Mouse (Mus musculus): ENCODE measurements around the gene Tnr. TPM values are rescaled to one million over a fixed set of nuclear protein-coding genes. Genes with fewer than 3 reads are reported as not detected.

Tnr gene
- polyA plus RNA-seq, 1 experiment from 2014 or later: 0.01 TPM

DNA sequence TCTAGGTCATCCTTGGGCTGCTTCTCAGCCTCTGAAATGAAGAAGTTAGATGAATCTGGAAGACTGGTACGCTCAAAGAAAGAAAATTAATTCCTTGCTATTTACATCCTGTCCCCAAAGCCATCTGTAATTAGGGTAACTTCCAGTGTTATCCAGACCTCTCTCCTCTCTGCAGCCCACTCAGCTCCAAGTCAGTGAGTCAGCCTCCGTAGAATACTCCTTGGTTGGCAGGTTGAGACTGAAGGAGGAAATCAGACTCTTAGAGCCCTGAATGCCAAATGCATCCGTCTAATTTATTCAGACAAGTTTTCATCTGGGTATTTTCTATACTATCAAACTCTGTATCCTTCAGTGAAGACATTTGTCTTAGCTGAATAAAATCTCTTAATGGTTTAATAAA lies 255.9 kb downstream of the Tnr start:
- H3K27ac ChIP-seq: no peak overlapping the region
- no peaks in the 10 kb centered on the region for H3K4me1 ChIP-seq
- ATAC-seq: no peak
- H3K4me3 ChIP-seq: no peak overlapping the region
- H3K27me3 ChIP-seq (replicated peaks): no peaks in the 10 kb centered on the region
- no peak overlapping the region for H3K9ac ChIP-seq
- H3K4me2 ChIP-seq: no peak overlapping the region
- no peaks in the 10 kb centered on the region for H3K9me3 ChIP-seq (replicated peaks)
- 64% methylated on average over 3 of the region's 3 CpGs for WGBS (ENCODE audit: insufficient replicate concordance)
- no peaks in the 10 kb centered on the region for H3K36me3 ChIP-seq

- Histone ChIP-seq H3K4me2 (no peak overlapping the region), H3K27ac (no peak overlapping the region), H3K9ac (no peak overlapping the region), H3K4me3 (no peak overlapping the region), H3K4me1 (no peaks in the 10 kb centered on the region), H3K9me3 (replicated peaks) (no peaks in the 10 kb centered on the region), H3K27me3 (replicated peaks) (no peaks in the 10 kb centered on the region), H3K36me3 (no peaks in the 10 kb centered on the region)
- ATAC-seq: no peak
- 33% methylated on average over 5 of the region's 5 CpGs for WGBS (ENCODE audit: insufficient replicate concordance)
Measured at GRCm38 (mm10) chr1:159783842-159784241, 260.3 kb downstream of the Tnr start.

DNA sequence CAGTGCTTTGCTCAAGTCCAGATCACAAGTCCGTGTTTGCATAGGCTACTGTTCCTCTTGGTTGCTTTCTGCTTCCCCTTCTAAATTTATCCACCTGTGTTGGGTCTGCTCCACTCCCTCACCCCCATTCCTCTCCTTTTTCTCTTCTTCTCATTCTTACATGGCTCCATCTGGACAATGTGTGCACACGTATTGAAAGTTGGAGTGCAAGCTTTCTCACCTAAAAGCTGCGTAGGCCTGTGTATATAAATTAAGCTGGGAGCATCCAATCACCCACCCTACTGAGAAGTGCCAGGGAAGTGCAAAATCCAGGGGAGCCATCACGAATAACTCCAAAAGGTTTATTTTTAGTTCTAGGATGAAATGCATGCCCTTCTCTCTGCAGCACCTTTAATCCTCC lies 264.7 kb downstream of the Tnr start:
- no peak overlapping the region for H3K4me2 ChIP-seq
- H3K4me1 ChIP-seq: no peaks in the 10 kb centered on the region
- H3K27me3 ChIP-seq (replicated peaks): no peaks in the 10 kb centered on the region
- H3K9ac ChIP-seq: no peak overlapping the region
- H3K4me3 ChIP-seq: no peak overlapping the region
- ATAC-seq: no peak
- no peaks in the 10 kb centered on the region for H3K36me3 ChIP-seq
- no peaks in the 10 kb centered on the region for H3K9me3 ChIP-seq (replicated peaks)
- no peak overlapping the region for H3K27ac ChIP-seq
- WGBS (ENCODE audit: insufficient replicate concordance): 51% methylated on average over 4 of the region's 4 CpGs

- no peaks in the 10 kb centered on the region for H3K9me3 ChIP-seq (replicated peaks)
- no peak overlapping the region for H3K4me3 ChIP-seq
- H3K36me3 ChIP-seq: no peaks in the 10 kb centered on the region
- no peaks in the 10 kb centered on the region for H3K27me3 ChIP-seq (replicated peaks)
- WGBS (ENCODE audit: insufficient replicate concordance): 64% methylated on average over 2 of the region's 2 CpGs
- H3K27ac ChIP-seq: no peak overlapping the region
- H3K4me1 ChIP-seq: no peaks in the 10 kb centered on the region
- no peak for ATAC-seq
- no peak overlapping the region for H3K4me2 ChIP-seq
- no peak overlapping the region for H3K9ac ChIP-seq
Measured at GRCm38 (mm10) chr1:159792546-159792945, 269.0 kb downstream of the Tnr start.

- H3K27ac ChIP-seq: no peak overlapping the region
- ATAC-seq: no peak
- 43% methylated on average over 2 of the region's 2 CpGs for WGBS (ENCODE audit: insufficient replicate concordance)
- no peak overlapping the region for H3K4me2 ChIP-seq
- no peak overlapping the region for H3K4me3 ChIP-seq
- H3K27me3 ChIP-seq (replicated peaks): no peaks in the 10 kb centered on the region
- no peaks in the 10 kb centered on the region for H3K36me3 ChIP-seq
- no peak overlapping the region for H3K9ac ChIP-seq
- no peaks in the 10 kb centered on the region for H3K9me3 ChIP-seq (replicated peaks)
- no peaks in the 10 kb centered on the region for H3K4me1 ChIP-seq
Measured at GRCm38 (mm10) chr1:159796021-159796420, 272.5 kb downstream of the Tnr start.

- Histone ChIP-seq H3K9me3 (replicated peaks) (no peaks in the 10 kb centered on the region), H3K4me1 (no peaks in the 10 kb centered on the region), H3K4me3 (no peak overlapping the region), H3K27ac (no peak overlapping the region), H3K9ac (no peak overlapping the region), H3K4me2 (no peak overlapping the region), H3K27me3 (replicated peaks) (no peaks in the 10 kb centered on the region), H3K36me3 (no peaks in the 10 kb centered on the region)
- 62% methylated on average over 5 of the region's 5 CpGs for WGBS (ENCODE audit: insufficient replicate concordance)
- ATAC-seq: no peak
Measured at GRCm38 (mm10) chr1:159800366-159800765, 276.8 kb downstream of the Tnr start.

DNA sequence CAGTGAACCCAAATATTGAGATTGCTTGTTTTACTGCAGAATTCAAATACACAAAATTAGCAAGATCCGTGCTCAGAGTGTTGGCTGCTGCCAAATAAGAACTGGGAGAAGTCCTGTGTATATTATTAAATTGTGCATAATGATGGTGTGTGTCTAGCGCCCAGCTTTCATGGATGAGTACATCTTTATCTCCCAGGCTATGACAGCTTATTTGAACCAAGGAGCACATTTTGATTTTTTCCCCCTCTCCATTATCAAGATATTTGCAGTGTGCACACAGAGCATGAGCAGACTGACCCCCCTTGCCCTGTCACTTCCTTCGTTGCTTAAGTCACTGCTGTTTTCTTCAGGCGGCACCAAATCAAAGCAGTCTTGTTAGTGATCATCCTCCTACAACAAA lies 278.2 kb downstream of the Tnr start:
- no peaks in the 10 kb centered on the region for H3K9me3 ChIP-seq (replicated peaks)
- no peak overlapping the region for H3K4me3 ChIP-seq
- no peak overlapping the region for H3K9ac ChIP-seq
- WGBS (ENCODE audit: insufficient replicate concordance): 60% methylated on average over 4 of the region's 4 CpGs
- no peaks in the 10 kb centered on the region for H3K36me3 ChIP-seq
- no peaks in the 10 kb centered on the region for H3K27me3 ChIP-seq (replicated peaks)
- H3K4me1 ChIP-seq: no peaks in the 10 kb centered on the region
- no peak overlapping the region for H3K27ac ChIP-seq
- ATAC-seq: no peak
- H3K4me2 ChIP-seq: no peak overlapping the region

GRCm38 (mm10) chr1:159803711-159804110 lies 280.1 kb downstream of the Tnr start:
- Histone ChIP-seq H3K4me2 (no peak overlapping the region), H3K27me3 (replicated peaks) (no peaks in the 10 kb centered on the region), H3K9me3 (replicated peaks) (no peaks in the 10 kb centered on the region), H3K27ac (no peak overlapping the region), H3K4me1 (no peaks in the 10 kb centered on the region), H3K9ac (no peak overlapping the region), H3K4me3 (no peak overlapping the region), H3K36me3 (no peaks in the 10 kb centered on the region)
- ATAC-seq: no peak

DNA sequence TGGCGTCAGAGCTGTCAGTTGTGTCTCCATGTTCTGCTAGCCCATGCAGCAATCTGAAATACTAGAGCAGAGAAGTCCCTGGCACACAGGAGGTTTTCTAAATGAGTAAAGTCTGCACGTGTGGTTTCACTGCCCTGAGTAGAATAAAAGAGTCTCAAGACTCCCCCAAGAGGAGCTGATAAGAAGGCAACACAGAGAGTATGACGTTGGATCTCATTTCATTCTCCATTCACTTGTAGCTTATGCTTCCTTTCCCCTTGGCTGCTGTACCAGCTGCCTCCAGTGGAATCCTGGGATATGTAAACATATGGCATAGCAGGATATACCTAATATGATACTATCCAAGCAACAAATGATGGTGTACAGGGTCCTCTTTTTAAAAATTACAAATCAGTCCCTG lies 285.9 kb downstream of the Tnr start:
- H3K9me3 ChIP-seq (replicated peaks): no peaks in the 10 kb centered on the region
- H3K9ac ChIP-seq: no peak overlapping the region
- H3K27ac ChIP-seq: no peak overlapping the region
- no peaks in the 10 kb centered on the region for H3K27me3 ChIP-seq (replicated peaks)
- peaks cover 4% of the 10 kb centered on the region for H3K4me1 ChIP-seq
- H3K4me2 ChIP-seq: no peak overlapping the region
- WGBS (ENCODE audit: insufficient replicate concordance): 38% methylated on average over 3 of the region's 3 CpGs
- no peaks in the 10 kb centered on the region for H3K36me3 ChIP-seq
- no peak overlapping the region for H3K4me3 ChIP-seq
- no peak for ATAC-seq

DNA sequence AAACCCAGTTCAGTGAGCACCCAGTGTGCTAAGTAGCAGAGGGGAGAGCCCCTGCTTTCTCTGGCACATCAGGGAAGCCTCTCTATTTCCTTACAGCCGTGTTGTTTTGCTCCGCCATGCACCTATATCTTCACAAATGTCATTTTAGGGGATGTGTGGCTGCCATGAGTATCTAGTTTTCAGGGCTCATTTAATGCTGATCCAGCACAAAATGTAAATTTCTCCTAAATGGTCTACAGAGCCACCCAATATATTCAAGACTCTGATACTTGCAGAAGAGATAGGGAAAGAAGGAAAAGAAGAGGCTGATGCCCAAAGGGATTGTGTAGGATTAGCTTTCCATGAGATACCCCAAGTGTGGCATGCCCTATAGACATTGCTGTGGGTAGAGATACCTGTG lies 288.2 kb downstream of the Tnr start:
- Histone ChIP-seq H3K27ac (no peak overlapping the region), H3K4me2 (no peak overlapping the region), H3K9me3 (replicated peaks) (no peaks in the 10 kb centered on the region), H3K27me3 (replicated peaks) (no peaks in the 10 kb centered on the region), H3K4me3 (no peak overlapping the region), H3K9ac (no peak overlapping the region), H3K36me3 (no peaks in the 10 kb centered on the region), H3K4me1 (peaks cover 4% of the 10 kb centered on the region)
- WGBS (ENCODE audit: insufficient replicate concordance): 56% methylated on average over 2 of the region's 2 CpGs
- ATAC-seq: no peak

- peak overlapping the region; percentile 24; the same call in 1 of the 2 replicates for H3K4me2 ChIP-seq
- peak; percentile 72 for ATAC-seq
- H3K27me3 ChIP-seq (replicated peaks): no peaks in the 10 kb centered on the region
- H3K4me1 ChIP-seq: peaks cover 4% of the 10 kb centered on the region
- H3K36me3 ChIP-seq: no peaks in the 10 kb centered on the region
- H3K9ac ChIP-seq: no peak overlapping the region
- H3K9me3 ChIP-seq (replicated peaks): no peaks in the 10 kb centered on the region
- WGBS (ENCODE audit: insufficient replicate concordance): 8% methylated on average over 8 of the region's 8 CpGs
- no peak overlapping the region for H3K27ac ChIP-seq
- H3K4me3 ChIP-seq: no peak overlapping the region
Measured at GRCm38 (mm10) chr1:159812820-159813411, 289.3 kb downstream of the Tnr start.

DNA sequence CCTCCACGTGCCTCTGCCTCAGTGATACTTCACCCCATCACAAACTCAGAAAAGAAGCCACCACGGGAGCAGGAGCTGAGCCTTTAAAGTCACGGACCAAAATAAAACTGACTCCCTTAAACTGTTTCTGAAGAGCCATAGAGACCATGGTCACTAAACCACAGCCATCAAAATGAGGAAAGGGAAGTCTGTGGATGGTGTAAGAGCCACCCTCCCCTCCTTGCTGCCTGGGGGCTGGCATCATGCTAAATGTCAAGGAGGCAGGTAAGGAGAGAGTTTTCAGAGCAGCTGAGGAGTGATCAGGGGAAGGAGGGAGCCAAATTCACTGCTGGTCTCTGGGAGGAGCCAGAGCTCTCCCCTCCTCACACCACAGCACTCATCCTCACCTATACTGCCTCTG lies 290.8 kb downstream of the Tnr start:
- H3K36me3 ChIP-seq: no peaks in the 10 kb centered on the region
- WGBS (ENCODE audit: insufficient replicate concordance): 21% methylated on average over 3 of the region's 3 CpGs
- H3K27ac ChIP-seq: no peak overlapping the region

GRCm38 (mm10) chr1:159816614-159817371 lies 293.2 kb downstream of the Tnr start:
- no peak overlapping the region for H3K4me2 ChIP-seq
- no peaks in the 10 kb centered on the region for H3K9me3 ChIP-seq (replicated peaks)
- peaks cover 4% of the 10 kb centered on the region for H3K4me1 ChIP-seq
- H3K4me3 ChIP-seq: no peak overlapping the region
- no peak for ATAC-seq
- WGBS (ENCODE audit: insufficient replicate concordance): 42% methylated on average over 8 of the region's 8 CpGs
- H3K36me3 ChIP-seq: no peaks in the 10 kb centered on the region
- no peak overlapping the region for H3K9ac ChIP-seq
- H3K27me3 ChIP-seq (replicated peaks): no peaks in the 10 kb centered on the region
- no peak overlapping the region for H3K27ac ChIP-seq

More for the DNA sequence above, 290.8 kb downstream of the Tnr start:
- no peaks in the 10 kb centered on the region for H3K9me3 ChIP-seq (replicated peaks)
- H3K4me1 ChIP-seq: peaks cover 4% of the 10 kb centered on the region
- H3K4me3 ChIP-seq: no peak overlapping the region
- H3K9ac ChIP-seq: no peak overlapping the region
- H3K4me2 ChIP-seq: no peak overlapping the region
- H3K27me3 ChIP-seq (replicated peaks): no peaks in the 10 kb centered on the region
- ATAC-seq: no peak

Measured in liver, embryonic 12.5 days (tissue).